Mouse (Mus musculus): ENCODE measurements around the gene Crybb3.

Crybb3 gene

DNA sequence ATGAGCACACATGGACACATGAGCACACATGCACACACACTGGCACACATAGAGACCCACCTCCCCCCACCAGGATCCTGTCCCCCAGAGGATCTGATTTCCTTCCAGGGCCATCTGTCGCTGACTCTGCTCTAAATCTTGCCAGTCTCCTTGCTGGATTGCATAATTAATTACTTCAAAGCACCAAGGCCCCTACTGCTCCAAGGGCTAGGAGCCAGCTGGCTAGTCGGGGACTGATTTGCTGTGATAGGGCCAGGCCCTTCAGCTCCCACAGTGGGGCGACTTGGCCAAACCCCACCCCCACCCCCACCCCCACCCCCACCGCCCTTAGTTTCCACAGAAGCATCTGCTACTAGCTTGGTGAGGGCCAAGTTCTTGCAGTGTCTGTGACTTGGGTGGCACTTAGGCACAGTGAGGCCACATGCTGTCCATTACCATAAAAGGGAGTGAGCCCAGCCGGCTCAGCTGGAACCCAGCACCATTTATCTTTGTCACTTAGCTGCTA, 39.8 kb downstream of the Crybb3 start:
- peak; percentile 33 for DNase-seq

DNA sequence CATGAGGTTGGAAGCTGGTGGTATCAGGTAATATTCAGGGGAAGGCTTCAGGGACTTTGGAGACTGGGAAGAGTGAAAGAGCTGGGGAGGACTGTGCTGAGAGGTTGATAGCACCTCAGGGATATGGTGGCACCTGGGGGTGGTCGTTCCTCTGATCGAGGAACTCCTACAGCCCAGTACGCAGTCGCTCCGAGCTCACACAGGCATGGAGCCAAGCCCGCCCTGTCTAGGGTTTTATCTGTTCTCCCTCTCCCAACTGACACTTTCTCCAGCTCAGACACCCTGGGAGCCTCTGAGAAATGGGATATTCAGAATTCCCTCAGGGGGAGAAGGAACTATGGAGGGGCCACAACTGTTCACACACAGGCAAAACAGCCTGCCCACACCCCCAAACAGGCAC, 40.6 kb downstream of the Crybb3 start:
- no peak for DNase-seq

DNA sequence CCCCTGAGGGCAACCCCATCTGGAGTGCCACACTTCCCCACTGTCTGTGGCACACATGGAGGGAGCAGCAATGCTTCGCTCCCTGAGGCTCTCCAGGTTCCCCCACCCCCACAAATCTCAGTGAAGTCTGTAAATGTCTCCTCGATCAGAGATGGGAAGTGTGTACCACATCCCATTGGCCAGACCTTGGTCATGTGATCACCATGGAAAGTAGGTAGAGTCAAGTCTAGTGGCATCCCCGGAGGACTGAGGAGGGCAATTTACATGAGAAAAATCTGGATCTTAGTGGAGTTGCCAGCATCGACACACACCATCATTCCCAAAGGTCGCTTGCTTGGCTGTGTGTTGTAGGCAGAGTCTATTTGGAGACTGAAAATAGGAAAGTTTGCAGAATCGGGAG, 42.8 kb downstream of the Crybb3 start:
- DNase-seq: no peak

GRCm38 (mm10) chr5:113035094-113036047, 46.0 kb downstream of the Crybb3 start:
- DNase-seq: no peak

DNA sequence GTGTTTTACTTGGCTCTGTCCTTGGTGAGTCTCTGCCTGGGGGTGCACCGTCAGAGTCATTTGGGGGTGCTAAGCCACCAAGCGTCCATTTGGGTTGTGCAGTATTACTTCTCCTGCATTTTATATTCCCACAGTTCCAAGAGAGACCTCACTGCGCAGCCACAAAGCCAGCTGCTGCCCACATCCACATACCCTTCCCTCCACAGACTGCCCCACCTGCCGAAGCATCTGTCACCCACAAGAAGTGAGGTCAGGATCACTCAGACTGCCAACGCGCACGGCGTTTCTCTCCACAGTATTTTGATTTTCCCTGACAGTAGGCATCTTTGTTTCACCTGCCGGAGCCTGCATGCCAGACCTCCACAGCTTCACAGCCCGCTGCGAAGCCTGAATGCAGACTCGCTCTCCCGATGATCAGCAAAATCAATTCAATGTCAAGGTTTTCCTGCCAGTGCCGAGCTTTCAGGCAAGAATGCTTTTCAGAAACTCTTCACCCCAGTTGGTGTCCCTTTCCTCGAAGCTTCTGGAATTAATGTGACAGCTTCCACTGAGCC, 50.1 kb downstream of the Crybb3 start:
- DNase-seq: no peak

- no peak for DNase-seq
These were observed 51.3 kb downstream of the Crybb3 start for GRCm38 (mm10) chr5:113030082-113030481.

GRCm38 (mm10) chr5:113026706-113027105, 54.7 kb downstream of the Crybb3 start:
- DNase-seq: no peak

Data from kidney, adult 11 months (tissue).